Comparison of ENCODE assay signal across 20 mouse cellular contexts in genomic region chr6:138563416-138563815, GRCm38 (mm10). TPM values are rescaled to one million over a fixed set of nuclear protein-coding genes. Genes with fewer than 3 reads are reported as not detected.
DNase-seq lines count a peak whose midpoint lies in the region.
"Had no signal": no experiment of that assay in that cellular context is flagged by ENCODE, and none has a peak within 500 bp of the region (broad histone marks: within the 10 kb centered on the region; RNA-seq: fewer than 3 reads in every experiment).

No protein-coding gene starts in this region.

- intact Hi-C loops in heart, postnatal 25 days (cut with DNase I): no loop called here
- intact Hi-C loops in heart, postnatal 10 days (cut with DNase I): no loop called here

- peak; percentile 18 for DNase-seq in layer of hippocampus, adult 11-12 months (ENCODE audit: low spot score)
- DNase-seq in layer of hippocampus, adult 8-10 months (ENCODE audit: low spot score in 2 of 2): no peak
- peak; percentile 5 to 64 for DNase-seq in layer of hippocampus, adult 18-20 months (ENCODE audit: low spot score in 2 of 2)
- no peak for DNase-seq in layer of hippocampus, postnatal 10 days (ENCODE audit: low spot score in 2 of 2)
- DNase-seq in layer of hippocampus, adult 9-10 months (ENCODE audit: low spot score): peak; percentile 26
- DNase-seq in layer of hippocampus, adult 9-11 months: peak; percentile 14
- DNase-seq in heart, postnatal 25 days (ENCODE audit: low spot score): no peak
- no peak for DNase-seq in heart, postnatal 10 days
- DNase-seq: adrenal gland, adult 2 months; adrenal gland, adult 8-10 months; adrenal gland, postnatal 10 days; adrenal gland, postnatal 14 days; adrenal gland, postnatal 25 days; adrenal gland, postnatal 36 days; B cell, adult 2 months; cerebellum, adult 11 months; cerebellum, adult 11-12 months had no signal

RNA-seq across cellular contexts. Expression of gene Lmo3, which starts 18.4 kb away (rescaled TPM):
- total RNA-seq in layer of hippocampus, adult 8-10 months (2022): 100 to 1,000 TPM; 166 to 182 (median 173) TPM
- total RNA-seq in layer of hippocampus, adult 18-20 months (2021): 100 to 1,000 TPM; 201 to 215 TPM
- total RNA-seq in layer of hippocampus, postnatal 10 days (2021): 100 to 1,000 TPM; 157 to 169 TPM
- under 1 TPM; 0.31 to 0.34 TPM for total RNA-seq in heart, postnatal 25 days (2021)
- under 1 TPM; 0.17 to 0.50 TPM for total RNA-seq in heart, postnatal 10 days (2021)
- total RNA-seq: CH12.LX, ES-E14, MEL had no signal

Comparison
In these comparisons a context has a peak if more than half of its experiments do, and no peak if none do; other contexts are left out.
1. DNase-seq: peak in layer of hippocampus, adult 11-12 months (single experiment), layer of hippocampus, adult 18-20 months (2 of 2), layer of hippocampus, adult 9-10 months (single experiment) and layer of hippocampus, adult 9-11 months (single experiment); none in layer of hippocampus, adult 8-10 months (0 of 2), layer of hippocampus, postnatal 10 days (0 of 2), heart, postnatal 25 days (single experiment) and heart, postnatal 10 days (0 of 2).
2. RNA of gene Lmo3, which starts 18.4 kb away (total RNA-seq): 201 to 215 TPM in layer of hippocampus, adult 18-20 months, 166 to 182 TPM in layer of hippocampus, adult 8-10 months and 157 to 169 TPM in layer of hippocampus, postnatal 10 days; 0.17 to 0.50 TPM in heart, postnatal 10 days and 0.31 to 0.34 TPM in heart, postnatal 25 days; every median in the first group is over 100 times any median in the second.